Mouse (Mus musculus): ENCODE measurements at regions not wholly inside any gene's neighbourhood (a gene's known extent, or its start where the extent isn't known, plus 50 kb on each side); places are given as distances from the start of the nearest gene placed in this dataset.

DNA sequence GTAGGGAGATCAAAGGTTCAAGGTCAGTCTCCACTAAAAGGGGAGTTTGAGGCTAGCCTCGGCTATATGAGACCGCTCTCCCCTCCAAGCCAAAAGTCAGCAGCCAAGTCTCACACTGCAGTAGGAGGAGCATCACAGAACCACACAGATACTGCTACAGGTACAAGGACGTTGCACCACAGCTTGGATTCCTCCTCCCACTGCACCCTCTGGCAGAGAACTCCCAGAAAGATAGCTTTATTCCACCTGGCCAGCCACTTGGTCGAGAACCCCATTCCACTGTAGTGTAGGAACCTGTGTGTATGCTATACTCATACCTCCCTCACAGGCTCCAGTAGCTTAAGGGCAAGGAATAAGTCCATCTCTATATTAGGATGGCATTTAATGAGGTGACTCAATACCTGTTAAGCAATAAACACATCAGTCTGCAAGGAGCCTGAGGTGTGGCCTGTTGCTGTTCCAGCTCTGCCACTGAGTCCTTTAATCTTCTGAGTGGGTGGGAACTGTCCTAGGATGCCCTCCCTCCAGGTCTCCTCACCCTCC, 254.0 kb downstream of the Sox4 start:
- no peak for DNase-seq (ENCODE audit: low spot score in 2 of 2)

DNA sequence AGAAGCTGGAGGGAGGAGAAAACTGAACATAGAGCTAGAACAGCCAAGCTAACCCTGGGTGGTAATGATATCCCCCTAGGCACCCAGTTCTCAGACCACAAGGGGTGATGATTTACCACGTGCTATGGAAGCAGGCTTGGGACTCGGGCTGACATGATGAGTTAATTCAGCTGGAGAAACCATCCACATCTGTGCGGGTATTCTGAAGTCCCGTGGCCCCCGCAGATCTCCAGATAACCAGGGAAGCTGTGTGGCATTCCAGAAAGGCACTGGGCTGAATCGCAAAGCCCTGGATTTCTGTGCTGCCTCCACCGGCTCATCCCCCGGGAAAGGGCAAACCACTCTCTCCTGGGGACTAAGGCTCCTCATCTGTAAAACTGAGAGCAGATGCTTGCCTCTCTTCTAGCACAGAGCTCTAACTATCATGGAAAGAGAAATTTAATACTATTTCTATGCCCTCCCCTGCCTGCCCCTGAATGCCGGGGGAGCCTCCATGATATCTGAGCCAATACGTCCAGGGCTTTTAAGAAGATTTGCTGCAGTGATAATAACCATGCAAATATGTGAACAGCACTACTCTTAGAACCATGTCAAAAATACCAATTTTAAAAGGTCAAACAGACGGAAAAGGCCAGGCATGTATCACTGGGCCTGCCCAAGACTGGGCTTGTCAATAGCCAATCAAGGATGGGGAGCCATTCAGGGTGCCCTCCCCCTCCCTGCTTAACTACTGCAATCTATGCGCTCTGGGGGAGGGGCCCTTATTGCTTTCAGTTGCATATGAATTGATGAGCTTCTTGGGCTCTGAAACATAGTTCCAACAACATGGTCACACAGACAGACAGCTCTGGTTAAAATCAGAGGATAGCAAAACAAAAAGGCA, 255.5 kb downstream of the Sox4 start:
- DNase-seq (ENCODE audit: low spot score in 2 of 2): no peak

DNA sequence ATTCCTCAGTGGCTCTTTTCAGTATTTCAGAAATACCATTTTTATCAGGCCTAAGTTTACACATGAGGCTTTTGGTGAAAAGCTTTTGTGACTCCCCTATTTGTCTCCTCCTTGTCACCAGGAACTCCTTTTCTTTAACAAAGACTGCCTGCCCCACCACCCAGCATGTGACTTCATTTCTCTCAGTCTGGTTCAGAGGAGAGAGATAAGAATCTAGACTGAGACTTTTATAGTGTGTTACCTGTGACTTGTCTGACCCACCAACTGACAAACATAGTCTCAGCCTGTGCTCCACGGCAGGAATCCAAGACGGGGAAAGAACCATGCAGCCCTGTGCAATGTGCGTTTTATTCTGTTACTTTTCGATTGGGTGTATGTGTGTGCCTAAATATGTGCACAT, 260.4 kb downstream of the Sox4 start:
- no peak for DNase-seq (ENCODE audit: low spot score in 2 of 2)

DNA sequence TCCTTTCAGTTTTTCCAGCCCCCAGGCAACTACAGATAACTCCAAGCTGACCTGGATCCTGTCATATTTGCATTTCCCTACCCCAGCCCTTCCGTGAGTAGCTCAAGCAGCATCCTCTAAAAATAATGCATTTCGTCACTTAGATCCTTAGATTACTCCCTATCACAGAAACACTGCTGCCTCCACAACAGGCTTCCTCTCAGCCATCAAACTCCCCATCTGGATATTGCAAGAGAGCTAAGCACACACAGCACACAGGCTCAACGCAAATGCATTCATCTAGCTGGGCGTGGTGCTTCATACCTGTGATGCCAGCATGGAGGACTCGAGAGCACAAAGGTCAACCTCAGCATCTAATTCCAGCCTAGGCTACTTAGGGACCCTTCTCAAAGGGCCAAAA, 260.9 kb downstream of the Sox4 start:
- DNase-seq (ENCODE audit: low spot score in 2 of 2): no peak

DNA sequence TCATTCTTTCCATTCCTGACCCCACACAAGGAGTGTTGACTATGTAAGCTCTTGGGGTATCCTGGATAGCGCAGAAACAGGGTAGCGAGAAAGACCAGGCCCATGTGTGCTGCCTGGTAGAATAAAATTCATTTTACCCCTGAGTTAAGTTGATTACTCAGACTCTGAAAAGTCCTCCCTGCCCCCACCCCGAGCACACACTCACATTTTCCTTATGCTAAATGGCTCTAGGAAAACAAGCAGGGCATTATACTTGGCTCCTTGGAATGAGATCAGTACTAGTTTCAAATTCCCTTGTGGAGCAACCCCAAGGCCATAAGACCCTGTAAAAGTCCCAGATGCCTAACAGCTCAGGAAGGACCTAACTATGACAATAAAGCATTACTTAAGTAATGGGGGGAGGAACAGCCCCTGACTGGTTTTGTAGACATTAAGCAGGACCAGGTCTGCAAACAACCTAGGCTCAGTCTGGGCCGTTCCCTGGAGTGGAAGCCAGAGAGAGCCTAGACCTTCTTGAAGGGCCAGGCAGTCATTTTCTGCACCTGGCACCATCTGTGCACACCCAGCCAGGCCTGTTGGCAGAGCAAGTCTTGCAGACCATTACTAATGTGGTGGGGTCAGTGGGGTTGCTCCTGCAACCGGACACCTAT, 262.9 kb downstream of the Sox4 start:
- DNase-seq (ENCODE audit: low spot score in 2 of 2): no peak

DNA sequence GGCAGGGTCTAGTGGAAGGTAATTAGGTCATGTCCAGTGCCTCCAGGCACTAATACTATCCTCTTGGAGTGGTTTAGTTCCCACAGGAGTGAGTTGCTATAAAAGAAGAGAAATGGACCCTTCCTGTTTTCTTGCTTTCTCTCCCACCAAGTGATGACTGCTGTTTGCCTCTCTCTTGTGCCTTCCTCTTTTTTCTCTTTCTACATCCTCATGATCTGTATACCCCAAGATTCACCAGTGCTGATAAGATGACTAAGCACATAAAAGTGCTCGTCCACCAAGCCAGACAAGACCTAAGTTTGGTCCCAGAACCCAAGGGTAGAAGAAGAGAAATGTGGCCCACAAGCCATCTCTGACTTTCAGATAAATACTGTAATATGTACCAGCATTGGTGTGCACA, 265.7 kb downstream of the Sox4 start:
- DNase-seq (ENCODE audit: low spot score in 2 of 2): no peak

DNA sequence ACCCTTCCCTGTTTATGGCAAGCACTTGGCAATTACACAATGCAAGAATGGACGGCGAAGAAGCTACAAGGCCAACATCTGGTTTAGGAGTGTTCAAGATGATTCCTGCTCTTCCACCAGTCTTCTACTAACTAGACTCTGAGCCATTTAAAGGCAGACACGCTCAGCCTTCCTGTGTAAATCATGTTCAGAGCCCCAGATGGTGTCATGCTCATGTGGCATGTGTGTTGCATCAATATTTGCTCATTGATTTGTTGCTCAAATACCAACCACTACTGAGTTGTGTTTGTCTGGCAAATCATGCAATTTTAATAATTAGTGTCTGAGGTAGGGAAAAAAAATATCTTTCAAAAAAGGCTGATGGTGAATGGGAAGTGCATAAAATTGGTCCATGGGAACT, 269.2 kb downstream of the Sox4 start:
- no peak for DNase-seq (ENCODE audit: low spot score in 2 of 2)

DNA sequence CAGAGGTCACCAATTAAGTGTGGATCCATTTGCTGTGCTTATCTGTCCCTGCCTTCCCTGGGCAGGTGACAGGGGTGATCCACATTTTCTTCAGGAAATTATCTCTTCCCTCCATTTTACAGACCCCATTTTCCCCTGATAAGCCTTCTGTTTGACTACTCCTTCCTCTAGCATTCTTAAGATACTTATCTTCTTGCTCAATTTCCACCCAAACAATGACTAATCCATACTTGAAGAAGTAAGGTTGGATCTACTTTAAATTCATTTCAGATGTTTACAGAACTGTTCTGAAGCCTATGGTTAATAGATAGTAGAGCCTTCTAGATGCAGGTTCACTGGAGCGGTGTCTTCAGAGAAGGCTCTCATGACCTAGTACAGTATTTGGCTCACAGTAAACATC, 273.2 kb downstream of the Sox4 start:
- no peak for DNase-seq (ENCODE audit: low spot score in 2 of 2)

DNA sequence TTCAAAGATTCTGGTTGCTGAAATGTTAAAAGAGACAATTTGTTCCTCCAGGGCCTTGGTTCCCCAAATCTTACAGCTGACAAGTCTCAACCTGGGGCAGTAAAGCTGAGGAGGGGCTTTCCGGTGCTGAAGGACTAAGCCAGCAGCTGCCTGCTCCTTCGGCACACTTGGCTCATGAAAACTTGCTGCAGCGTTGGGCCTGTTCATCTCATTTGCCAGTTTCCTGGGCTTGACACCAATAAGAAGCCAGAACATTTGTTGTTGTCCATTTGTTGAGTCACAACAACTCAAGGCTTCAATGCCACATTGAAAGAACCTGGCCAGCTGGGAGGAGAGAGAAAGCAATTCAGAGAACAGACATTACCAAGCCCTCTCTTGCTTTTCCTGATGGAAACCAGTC, 279.9 kb downstream of the Sox4 start:
- no peak for DNase-seq (ENCODE audit: low spot score in 2 of 2)

DNA sequence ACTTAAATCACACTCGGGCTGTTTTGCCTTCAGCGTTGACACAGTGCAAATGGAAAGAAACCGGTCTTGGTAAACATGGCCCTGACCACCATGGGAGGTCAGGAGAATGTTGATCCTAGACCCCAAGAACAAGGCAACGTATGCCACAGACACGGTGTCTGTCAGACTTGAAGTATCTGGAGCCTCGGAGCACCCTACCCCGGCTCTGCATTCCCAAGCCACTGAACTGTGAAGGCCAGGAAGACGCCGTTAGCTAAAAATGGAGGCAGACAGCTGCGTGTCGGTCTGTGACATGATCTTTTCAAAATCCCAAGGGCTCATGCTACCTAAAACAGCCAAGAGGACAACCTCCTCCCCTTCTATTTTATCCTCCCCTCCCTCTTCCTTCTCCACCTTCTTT, 282.0 kb downstream of the Sox4 start:
- no peak for DNase-seq (ENCODE audit: low spot score in 2 of 2)

DNA sequence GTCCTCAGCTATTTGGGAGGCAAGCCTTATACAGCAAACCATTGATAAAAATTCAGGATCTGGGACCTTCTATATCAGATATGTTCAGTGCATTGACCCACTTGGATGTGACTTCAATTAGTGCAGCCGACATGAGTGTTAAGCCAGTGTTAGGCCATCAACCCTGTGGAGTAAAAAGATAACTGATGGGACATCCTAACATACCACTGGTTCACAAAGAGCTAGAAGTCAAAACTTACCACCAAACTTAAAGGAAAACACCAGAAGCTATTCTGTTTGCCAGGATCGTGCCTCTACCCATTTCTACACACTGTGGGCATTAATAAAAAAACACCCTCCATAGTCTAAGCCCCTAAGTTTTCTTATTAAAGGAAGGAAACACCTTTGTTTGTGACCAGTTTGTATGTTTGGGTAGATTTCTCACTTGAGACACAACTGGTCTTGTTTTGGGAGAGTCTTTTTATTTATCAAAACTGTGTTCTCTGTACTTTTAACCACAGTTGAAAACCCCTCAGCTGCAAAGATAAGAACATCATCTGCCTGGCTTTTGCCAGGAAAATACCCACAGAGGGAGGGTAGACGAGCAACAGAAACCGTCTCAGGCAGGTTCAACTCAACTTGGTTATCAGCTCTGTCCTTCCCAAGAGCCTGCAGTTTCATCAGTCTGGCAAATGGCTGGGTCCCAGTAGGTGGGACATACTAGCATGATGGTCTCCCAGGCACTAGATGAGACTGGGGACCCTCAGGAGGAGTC, 283.5 kb downstream of the Sox4 start:
- no peak for DNase-seq (ENCODE audit: low spot score in 2 of 2)

DNA sequence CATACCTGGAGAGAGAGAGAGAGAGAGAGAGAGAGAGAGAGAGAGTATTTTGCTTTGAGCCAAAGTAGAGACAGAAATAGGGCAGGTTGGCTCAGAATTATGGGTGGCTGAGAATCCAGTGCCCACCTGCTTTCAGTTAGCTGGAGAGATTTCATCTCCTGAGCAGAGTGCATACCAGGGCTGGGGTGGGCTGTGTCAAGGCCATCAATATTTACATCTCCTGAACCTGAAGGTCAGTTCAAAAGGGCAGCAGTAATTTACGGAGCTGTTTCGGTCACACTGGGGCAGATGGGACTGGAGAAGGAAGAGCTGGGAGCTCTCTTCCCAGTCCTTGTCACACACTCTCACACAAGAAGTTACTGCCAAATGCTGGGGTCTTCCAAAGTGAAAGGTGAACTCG, 286.7 kb downstream of the Sox4 start:
- no peak for DNase-seq (ENCODE audit: low spot score in 2 of 2)

DNA sequence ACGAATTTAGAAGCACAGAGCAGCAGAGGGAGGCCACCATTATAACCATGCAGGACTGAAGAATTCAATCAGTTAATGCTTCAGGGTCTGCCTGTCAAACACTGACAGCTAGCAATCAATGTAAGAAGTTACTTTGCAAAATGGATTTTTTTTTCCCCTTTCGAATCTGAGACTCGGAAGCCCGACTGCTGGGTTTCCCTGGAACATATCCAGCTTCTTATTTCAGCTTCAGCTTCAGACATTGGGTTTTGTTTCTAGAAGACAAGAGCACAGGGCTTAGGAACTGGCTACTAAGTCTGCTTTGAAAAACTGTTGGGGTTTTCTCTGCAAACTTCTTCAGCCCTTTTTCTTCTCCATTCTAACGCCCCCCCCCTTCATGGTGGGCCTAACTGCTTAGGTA, 288.4 kb downstream of the Sox4 start:
- DNase-seq (ENCODE audit: low spot score in 2 of 2): no peak

DNA sequence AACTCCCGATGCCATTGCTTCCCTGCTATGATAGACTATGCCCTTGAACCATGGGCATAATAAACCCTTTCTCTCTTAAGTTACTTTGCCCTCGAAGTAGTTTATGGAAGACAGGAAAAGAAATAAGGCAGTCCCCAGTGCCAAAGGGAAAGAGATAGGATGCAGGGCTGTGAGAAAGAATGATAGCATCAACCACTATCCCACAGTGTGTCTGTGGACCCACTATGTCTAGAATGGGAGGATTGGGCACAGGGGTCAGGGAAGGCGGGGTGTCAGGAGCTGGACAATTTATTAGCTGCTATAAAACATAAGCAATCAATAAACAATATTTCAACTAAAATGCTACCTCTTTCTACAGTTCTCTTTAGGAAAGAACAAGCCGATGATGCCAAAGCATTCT, 288.8 kb downstream of the Sox4 start:
- no peak for DNase-seq (ENCODE audit: low spot score in 2 of 2)

DNA sequence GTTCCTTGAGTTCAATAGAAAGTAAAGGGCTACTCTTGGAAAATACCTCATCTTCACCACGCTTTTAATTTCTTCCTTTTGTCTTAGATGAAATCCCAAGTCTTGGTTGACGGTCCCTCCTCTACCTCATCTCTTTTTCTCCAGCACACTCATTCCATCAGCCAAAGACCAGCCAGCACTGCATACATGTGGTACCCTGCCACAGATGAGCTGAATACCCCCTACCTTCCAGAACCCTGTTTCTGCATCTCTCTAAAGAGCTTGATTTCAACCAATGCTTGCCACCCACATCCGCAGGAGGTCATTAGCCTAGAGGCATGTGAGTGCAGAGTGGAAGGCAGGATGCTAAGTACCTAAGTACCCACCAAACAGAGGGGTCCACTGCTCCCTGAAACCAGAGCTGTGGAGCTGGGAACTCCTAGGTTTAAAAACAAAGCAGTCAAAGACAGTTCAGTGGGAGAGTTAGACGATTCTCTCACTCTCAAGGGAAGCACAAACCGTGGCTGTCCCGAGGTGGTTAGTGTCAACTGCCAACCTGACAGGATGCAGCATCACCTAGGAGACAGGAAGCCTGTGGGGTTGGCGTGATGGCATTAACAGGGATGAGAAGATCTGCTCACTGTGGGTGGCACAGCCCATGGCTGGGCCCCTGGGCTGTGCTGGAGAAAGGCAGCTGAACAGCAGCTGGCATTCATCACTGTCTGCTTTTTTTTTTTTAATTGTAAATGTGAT, 289.4 kb downstream of the Sox4 start:
- no peak for DNase-seq (ENCODE audit: low spot score in 2 of 2)

DNA sequence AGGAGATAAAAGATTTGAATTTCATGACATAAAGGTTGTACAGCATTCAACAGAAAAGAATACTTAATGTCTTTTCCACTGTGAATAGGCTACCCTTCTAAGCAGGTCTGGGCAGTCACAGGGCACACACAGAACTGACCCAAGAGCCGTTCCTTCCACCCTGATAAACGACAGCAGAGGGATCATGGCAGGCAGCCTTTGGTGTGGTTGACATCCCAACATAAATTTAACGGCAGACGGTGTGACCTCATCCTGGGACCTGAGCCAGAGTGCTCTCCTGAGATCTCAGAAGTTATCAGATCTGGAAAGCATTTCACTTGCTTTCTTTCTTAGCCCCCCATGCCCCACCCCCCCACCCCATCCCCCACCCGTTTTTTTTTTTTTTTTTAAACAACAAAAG, 290.1 kb downstream of the Sox4 start:
- no peak for DNase-seq (ENCODE audit: low spot score in 2 of 2)

DNA sequence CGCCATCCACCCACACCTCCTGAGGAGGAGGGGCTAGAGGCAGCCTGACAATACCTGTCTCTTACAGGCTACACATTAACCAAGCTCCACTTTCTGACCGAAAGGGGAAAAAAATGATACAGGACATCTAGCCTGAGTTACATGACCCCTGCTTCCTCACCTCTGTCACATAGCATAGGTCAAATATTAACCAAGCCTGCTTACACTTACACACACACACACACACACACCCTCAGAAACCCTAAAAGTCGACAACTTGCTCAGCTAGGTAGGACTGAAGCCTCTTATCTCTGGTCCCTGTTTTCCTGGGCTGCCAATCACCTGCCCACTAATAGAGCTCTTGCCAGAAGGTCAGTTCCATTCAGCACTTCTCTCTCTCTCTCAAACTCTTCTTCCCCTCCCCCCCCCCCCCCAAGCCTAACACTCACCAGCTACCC, 291.2 kb downstream of the Sox4 start:
- DNase-seq (ENCODE audit: low spot score in 2 of 2): no peak

DNA sequence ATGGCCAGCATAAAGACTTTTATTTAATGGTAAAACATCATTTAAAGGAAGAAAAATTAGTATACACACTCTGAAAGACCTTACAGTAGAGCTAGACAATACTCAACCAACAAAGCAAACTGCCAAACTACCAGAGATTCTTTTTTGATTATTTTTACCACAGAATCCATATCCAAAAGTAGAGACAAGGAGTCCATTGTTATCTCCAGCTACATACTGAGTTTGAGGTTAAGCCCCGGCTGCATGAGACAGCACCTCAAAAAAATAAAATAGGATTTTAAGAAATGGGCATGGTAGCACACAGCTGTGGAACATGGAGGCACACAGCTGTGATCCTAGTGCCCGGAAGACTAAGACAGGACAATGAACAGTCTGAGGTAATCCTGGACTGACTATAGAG, 293.4 kb downstream of the Sox4 start:
- no peak for DNase-seq (ENCODE audit: low spot score in 2 of 2)

DNA sequence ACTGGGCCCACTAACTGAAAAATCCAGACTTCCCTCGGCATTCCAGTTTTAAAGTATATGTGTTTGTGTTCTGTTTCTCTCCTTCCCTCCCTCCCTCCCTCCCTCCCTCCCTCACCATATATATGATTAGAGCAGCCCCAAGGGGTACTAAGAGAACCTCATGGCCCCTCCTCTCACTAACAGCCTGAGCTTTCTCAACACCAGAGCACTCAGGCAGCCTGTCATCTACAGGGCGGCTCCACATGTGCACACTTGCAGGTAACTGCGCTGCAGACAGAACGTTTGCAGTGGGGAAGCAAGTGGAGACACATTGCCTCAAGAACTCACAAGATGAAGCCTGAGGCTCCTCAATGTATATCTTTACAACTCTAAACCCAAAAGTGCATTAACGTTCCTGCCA, 294.9 kb downstream of the Sox4 start:
- no peak for DNase-seq (ENCODE audit: low spot score in 2 of 2)

DNA sequence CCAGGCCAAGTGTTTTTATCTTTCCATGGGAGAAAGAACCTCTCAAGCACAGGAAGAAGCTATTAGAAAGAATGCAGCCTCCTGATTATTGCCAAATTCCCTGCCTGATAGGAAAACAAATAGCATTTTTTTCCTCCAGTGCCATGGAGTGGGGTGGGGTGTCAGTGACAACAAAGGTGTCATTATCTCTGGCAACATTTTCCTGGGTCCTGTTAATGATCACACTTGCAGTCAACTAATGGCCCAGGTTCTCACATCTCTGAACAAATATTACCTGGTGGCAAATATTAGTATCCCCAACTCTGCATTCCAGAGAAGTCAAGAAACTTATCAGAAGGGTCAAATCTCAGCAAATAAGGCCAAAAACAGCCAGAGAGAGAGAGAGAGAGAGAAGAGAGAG, 298.6 kb downstream of the Sox4 start:
- no peak for DNase-seq (ENCODE audit: low spot score in 2 of 2)

DNA sequence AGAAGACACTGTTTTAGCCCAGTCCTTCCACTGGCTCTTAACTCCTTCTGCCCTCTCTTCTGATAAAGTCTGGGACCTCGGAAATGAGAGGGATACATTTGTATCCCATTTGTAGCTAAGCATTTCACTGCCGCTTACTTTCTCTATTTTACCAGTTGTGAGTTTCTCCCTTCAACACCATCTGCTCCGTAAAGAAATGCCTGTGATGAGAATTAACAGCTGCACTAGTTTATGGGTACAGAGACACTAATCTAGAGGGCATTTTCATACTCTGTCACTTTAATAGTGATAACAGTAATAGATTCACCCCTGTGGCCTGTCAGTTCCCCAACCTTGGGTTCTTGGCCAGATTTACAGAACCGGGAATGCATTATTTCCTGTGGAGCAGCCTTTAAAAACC, 300.2 kb downstream of the Sox4 start:
- DNase-seq (ENCODE audit: low spot score in 2 of 2): no peak

DNA sequence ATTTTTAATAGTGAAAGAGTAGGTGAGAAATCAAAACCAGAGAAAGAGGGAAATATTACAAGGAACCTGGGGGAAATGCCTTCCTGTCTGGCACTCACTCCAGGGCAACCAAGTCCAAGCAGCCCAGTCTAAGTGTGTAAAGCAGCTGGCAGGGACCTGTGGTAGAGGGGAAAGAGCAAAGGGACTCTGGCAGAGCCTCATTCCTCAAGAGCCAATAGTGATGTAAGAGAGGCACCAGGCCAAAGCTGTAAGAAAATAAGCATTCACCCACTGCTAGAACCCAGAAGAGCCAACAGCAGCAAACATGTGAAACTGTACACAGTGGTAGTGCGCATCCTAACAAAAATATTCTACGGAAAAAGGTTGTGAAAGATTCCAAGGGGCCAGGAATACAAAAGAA, 301.7 kb downstream of the Sox4 start:
- no peak for DNase-seq (ENCODE audit: low spot score in 2 of 2)

Measured in spleen, postnatal 10 days (tissue).